8 mouse cellular contexts compared by ENCODE assay signal in the genomic region with DNA sequence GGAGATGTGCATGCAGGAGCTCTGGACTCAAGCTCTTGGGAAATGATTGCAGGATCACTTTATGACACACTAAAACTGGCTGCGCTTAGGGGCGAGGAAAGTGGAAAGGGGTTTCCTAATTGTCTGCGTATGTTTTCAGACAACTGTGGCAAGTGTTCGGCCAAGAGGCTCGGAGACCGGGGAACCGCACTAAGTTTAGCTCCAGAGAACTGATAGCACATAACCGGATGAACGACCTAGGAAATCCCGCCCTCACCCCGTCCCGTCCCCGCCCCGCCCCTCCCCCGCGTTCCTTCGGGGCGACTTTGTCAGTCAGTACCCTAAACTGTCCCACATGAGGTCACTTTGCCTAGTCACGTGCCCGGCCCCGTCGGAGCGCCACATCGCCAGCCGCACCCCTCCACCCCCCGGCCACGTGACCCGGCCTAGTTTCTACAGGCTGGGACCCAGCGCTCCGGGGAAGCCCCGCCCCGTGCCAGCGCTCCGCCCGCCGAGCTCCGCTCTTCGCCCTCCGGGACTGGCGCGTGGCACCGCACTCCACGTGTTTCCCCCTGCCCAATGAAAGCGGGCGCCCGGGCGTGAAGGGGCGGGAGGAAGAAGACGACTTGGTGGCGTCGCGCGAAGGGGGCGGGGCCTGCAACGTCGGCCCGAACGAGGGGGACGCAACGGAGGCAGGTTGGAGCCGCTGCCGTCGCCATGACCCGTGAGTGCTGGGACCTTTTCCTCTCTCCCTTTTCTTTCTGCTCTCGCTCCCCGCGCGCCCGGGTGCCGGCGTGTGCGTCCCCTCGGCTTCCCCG. TPM values are rescaled to one million over a fixed set of nuclear protein-coding genes. Genes with fewer than 3 reads are reported as not detected.
DNase-seq lines count a peak whose midpoint lies in the region; ATAC-seq and TF ChIP-seq lines count a peak whose summit lies in the region.

TSS of gene Serf2 (plus strand) at position 457 of the 797 bp plus-strand sequence.

- ATAC-seq in forebrain, embryonic 12.5 days (ENCODE audit: low FRiP score) = peak; percentile 99
- ATAC-seq in heart, postnatal 0 days (ENCODE audit: insufficient read depth, low read depth) = peak; percentile 96
- ATAC-seq in liver, embryonic 16.5 days (ENCODE audit: low read depth) = peak; percentile 97
- peak; percentile 98 for ATAC-seq in neural tube, embryonic 13.5 days (ENCODE audit: low read depth)

- H3K36me3 ChIP-seq in E14TG2a.4 (ENCODE audit: insufficient read depth, low read length) = peaks cover 37% of the 10 kb centered on the region
- peaks cover 25% of the 10 kb centered on the region for H3K36me3 ChIP-seq in forebrain, embryonic 12.5 days (replicated peaks)
- peaks cover 17% of the 10 kb centered on the region for H3K36me3 ChIP-seq in heart, postnatal 0 days (replicated peaks; ENCODE audit: control insufficient read depth, insufficient read depth, low read length)
- 0 out of 2 replicates have a peak, but pooled peaks cover 3% of the 10 kb centered on the region for H3K36me3 ChIP-seq in liver, embryonic 16.5 days (ENCODE audit: control insufficient read depth, insufficient read depth)
- peaks cover 23% of the 10 kb centered on the region for H3K36me3 ChIP-seq in neural tube, embryonic 13.5 days
- peaks cover 2% of the 10 kb centered on the region for H3K36me3 ChIP-seq in testis, adult 2 months (ENCODE audit: control insufficient read depth, insufficient read depth, low read length)

- H3K4me1 ChIP-seq in E14TG2a.4 (replicated peaks; ENCODE audit: low read depth, low read length) = peaks cover 71% of the 10 kb centered on the region
- H3K4me1 ChIP-seq in forebrain, embryonic 12.5 days = peaks cover 27% of the 10 kb centered on the region
- peaks cover 31% of the 10 kb centered on the region for H3K4me1 ChIP-seq in heart, postnatal 0 days (ENCODE audit: control insufficient read depth, insufficient read depth)
- H3K4me1 ChIP-seq in liver, embryonic 16.5 days (ENCODE audit: control insufficient read depth, low read depth, low read length) = peaks cover 22% of the 10 kb centered on the region
- peaks cover 29% of the 10 kb centered on the region for H3K4me1 ChIP-seq in neural tube, embryonic 13.5 days (replicated peaks)
- peaks cover 8% of the 10 kb centered on the region for H3K4me1 ChIP-seq in testis, adult 2 months (ENCODE audit: control insufficient read depth, insufficient read depth, low read length)

- H3K4me3 ChIP-seq in E14TG2a.4 (replicated peaks; ENCODE audit: low read length) = peak within 1 kb of the TSS; percentile 99
- peak within 1 kb of the TSS; percentile 98 for H3K4me3 ChIP-seq in forebrain, embryonic 12.5 days (replicated peaks)
- H3K4me3 ChIP-seq in heart, postnatal 0 days (ENCODE audit: low read depth, low read length) = peak within 1 kb of the TSS; percentile 99
- peak within 1 kb of the TSS; percentile 99 for H3K4me3 ChIP-seq in liver, embryonic 16.5 days (ENCODE audit: low read depth, low read length)
- peak within 1 kb of the TSS; percentile 97 for H3K4me3 ChIP-seq in neural tube, embryonic 13.5 days
- peak within 1 kb of the TSS; percentile 95 for H3K4me3 ChIP-seq in testis, adult 2 months (ENCODE audit: control insufficient read depth, low read depth, low read length)

- H3K9me3 ChIP-seq in E14TG2a.4 (ENCODE audit: low read length) = no peaks in the 10 kb centered on the region
- H3K9me3 ChIP-seq in forebrain, embryonic 12.5 days = no peaks in the 10 kb centered on the region
- no peaks in the 10 kb centered on the region for H3K9me3 ChIP-seq in heart, postnatal 0 days (replicated peaks; ENCODE audit: control insufficient read depth, low read length)
- H3K9me3 ChIP-seq in liver, embryonic 16.5 days (replicated peaks; ENCODE audit: control insufficient read depth, low read length) = no peaks in the 10 kb centered on the region
- no peaks in the 10 kb centered on the region for H3K9me3 ChIP-seq in neural tube, embryonic 13.5 days

- peak within 1 kb of the TSS; percentile 96 for H3K9ac ChIP-seq in forebrain, embryonic 12.5 days
- peak within 1 kb of the TSS; percentile 98 for H3K9ac ChIP-seq in heart, postnatal 0 days (replicated peaks; ENCODE audit: low read depth, low read length)
- peak within 1 kb of the TSS; percentile 99 for H3K9ac ChIP-seq in liver, embryonic 16.5 days (ENCODE audit: low read depth, low read length)
- peak within 1 kb of the TSS; percentile 94 for H3K9ac ChIP-seq in neural tube, embryonic 13.5 days

- WGBS in forebrain, embryonic 12.5 days = under 1% methylated on average over 62 of the region's 74 CpGs
- whole genome bisulfite sequencing in heart, postnatal 0 days = under 1% methylated on average over 71 of the region's 74 CpGs
- under 1% methylated on average over 65 of the region's 74 CpGs for WGBS in liver, embryonic 16.5 days (ENCODE audit: insufficient replicate concordance)
- under 1% methylated on average over 73 of the region's 74 CpGs for WGBS in neural tube, embryonic 13.5 days

- peak; percentile 97 for TF ChIP-seq POLR2A in testis, adult 2 months (IDR thresholded peaks at IDR 0.05; ENCODE audit: control insufficient read depth, low read depth, low read length)

- TF ChIP-seq EP300 in heart, postnatal 0 days (IDR thresholded peaks at IDR 0.05; ENCODE audit: low read depth) = peak; percentile 67

- peak within 1 kb of the TSS; percentile 93 for H3K27ac ChIP-seq in forebrain, embryonic 12.5 days
- peak within 1 kb of the TSS; percentile 99 for H3K27ac ChIP-seq in heart, postnatal 0 days (ENCODE audit: low read depth)
- peak within 1 kb of the TSS; percentile 92 for H3K27ac ChIP-seq in liver, embryonic 16.5 days (ENCODE audit: low read length)
- H3K27ac ChIP-seq in neural tube, embryonic 13.5 days (replicated peaks) = peak within 1 kb of the TSS; percentile 98
- H3K27ac ChIP-seq in testis, adult 2 months (ENCODE audit: control insufficient read depth, insufficient read depth, low read depth, low read length) = peak within 1 kb of the TSS; percentile 96

- H3K27me3 ChIP-seq in E14TG2a.4 (ENCODE audit: insufficient read depth, low read length) = no peaks in the 10 kb centered on the region
- H3K27me3 ChIP-seq in forebrain, embryonic 12.5 days = no peaks in the 10 kb centered on the region
- no peaks in the 10 kb centered on the region for H3K27me3 ChIP-seq in heart, postnatal 0 days (ENCODE audit: control insufficient read depth, insufficient read depth, low read length)
- H3K27me3 ChIP-seq in liver, embryonic 16.5 days (ENCODE audit: control insufficient read depth, insufficient read depth, low read depth, low read length) = no peaks in the 10 kb centered on the region
- H3K27me3 ChIP-seq in neural tube, embryonic 13.5 days = peaks cover 4% of the 10 kb centered on the region; the same call in 1 of the 2 replicates
- no peaks in the 10 kb centered on the region for H3K27me3 ChIP-seq in testis, adult 2 months (ENCODE audit: control insufficient read depth, insufficient read depth, low read length)

- peak within 1 kb of the TSS; percentile 93 for H3K4me2 ChIP-seq in forebrain, embryonic 12.5 days
- H3K4me2 ChIP-seq in heart, postnatal 0 days (ENCODE audit: low read depth, low read length) = peak within 1 kb of the TSS; percentile 90
- peak within 1 kb of the TSS; percentile 89 for H3K4me2 ChIP-seq in liver, embryonic 16.5 days (ENCODE audit: low read depth, low read length)
- H3K4me2 ChIP-seq in neural tube, embryonic 13.5 days = peak within 1 kb of the TSS; percentile 76

- TF ChIP-seq CTCF in E14TG2a.4 (conservative IDR thresholded peaks at IDR 0.05; ENCODE audit: low read length) = no peak
- TF ChIP-seq CTCF in heart, postnatal 0 days (IDR thresholded peaks at IDR 0.05; ENCODE audit: low read depth) = no peak
- TF ChIP-seq CTCF in testis, adult 2 months (IDR thresholded peaks at IDR 0.05; ENCODE audit: control insufficient read depth, insufficient read depth, insufficient replicate concordance, low read depth, low read length) = no peak

- peak; percentile 97 for DNase-seq in c-Kit-positive CD71-positive TER-119-positive erythroid progenitor cells, embryonic 14.5 days (ENCODE audit: low spot score)
- DNase-seq in heart, postnatal 0 days (ENCODE audit: low spot score) = peak; percentile 99
- peak; percentile 100 for DNase-seq in kidney, postnatal 4 days

RNA-seq across cellular contexts. Expression of gene Serf2, which starts in this region (rescaled TPM):
- polyA plus RNA-seq in forebrain, embryonic 12.5 days (2016; fragmentation: Nextera tagmentation; extraction: Ambion mirVana) = 456 and 479 TPM in 2 replicates
- 1,358 and 1,465 TPM in 2 replicates for total RNA-seq in heart, postnatal 0 days (2014; rRNA removed; ENCODE audit: low replicate concordance)
- 616 and 625 TPM in 2 replicates for polyA plus RNA-seq in heart, postnatal 0 days (2015; fragmentation: Nextera tagmentation; extraction: Ambion mirVana)
- 209 and 224 TPM in 2 replicates for polyA plus RNA-seq in liver, embryonic 16.5 days (2015; fragmentation: Nextera tagmentation; extraction: Ambion mirVana)
- 393 and 478 TPM in 2 replicates for polyA plus RNA-seq in neural tube, embryonic 13.5 days (2015; fragmentation: Nextera tagmentation; extraction: Ambion mirVana)
- polyA plus RNA-seq in testis, adult 2 months (2012; rRNA removed) = 192 and 208 TPM in 2 replicates

Comparison
In these comparisons a context has a peak if more than half of its experiments do, and no peak if none do; other contexts are left out.
1. Peak in every context shown above with its lines: DNase-seq, ATAC-seq, H3K4me3 ChIP-seq and H3K27ac ChIP-seq.